Comparison of ENCODE assay signal across 37 mouse cellular contexts in the genomic region with DNA sequence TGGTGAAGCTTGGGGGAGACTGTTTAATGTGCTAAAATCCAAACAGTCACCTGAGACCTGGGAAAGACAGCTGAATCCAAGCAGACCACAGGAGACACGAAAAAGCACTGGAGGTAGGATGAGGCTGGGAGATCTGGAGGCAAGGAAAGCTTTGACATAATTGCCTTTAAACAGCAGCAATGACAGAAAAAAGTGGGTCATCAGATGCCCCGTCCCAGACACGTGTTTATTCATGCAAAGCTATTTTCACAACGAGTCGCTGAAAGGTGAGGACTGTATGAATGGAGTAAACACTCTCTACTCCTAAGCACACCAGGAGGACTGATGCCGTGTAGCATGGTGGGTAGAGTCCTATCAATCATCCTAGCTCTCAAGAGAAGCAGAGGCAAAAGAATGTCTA. TPM values are rescaled to one million over a fixed set of nuclear protein-coding genes. Genes with fewer than 3 reads are reported as not detected.
"Had no signal": no experiment of that assay in that cellular context is flagged by ENCODE, and none has a peak within 500 bp of the region (broad histone marks: within the 10 kb centered on the region; RNA-seq: fewer than 3 reads in every experiment).

No protein-coding gene starts in this region.

- H3K36me3 ChIP-seq: limb, embryonic 10.5 days; limb, embryonic 12.5 days; limb, embryonic 13.5 days; limb, embryonic 15.5 days; liver, embryonic 12.5 days; liver, embryonic 13.5 days; liver, embryonic 15.5 days; lung, embryonic 15.5 days; midbrain, embryonic 10.5 days; midbrain, embryonic 12.5 days; midbrain, embryonic 13.5 days; midbrain, embryonic 15.5 days had no signal

- H3K4me2 ChIP-seq: limb, embryonic 12.5 days; limb, embryonic 13.5 days; limb, embryonic 15.5 days; liver, embryonic 11.5 days; liver, embryonic 12.5 days; liver, embryonic 13.5 days; liver, embryonic 15.5 days; lung, embryonic 14.5 days; lung, embryonic 15.5 days; midbrain, embryonic 12.5 days; midbrain, embryonic 13.5 days; midbrain, embryonic 15.5 days had no signal

- ATAC-seq: liver, embryonic 12.5 days; liver, postnatal 0 days; lung, postnatal 0 days; midbrain, embryonic 13.5 days; midbrain, embryonic 15.5 days had no signal

- H3K27ac ChIP-seq: left cerebral cortex, adult 2 months; limb, embryonic 10.5 days; limb, embryonic 12.5 days; limb, embryonic 13.5 days; limb, embryonic 15.5 days; liver, embryonic 12.5 days; liver, embryonic 13.5 days; liver, embryonic 14.5 days; liver, embryonic 15.5 days; lung, embryonic 15.5 days; macrophage; midbrain, embryonic 10.5 days; midbrain, embryonic 12.5 days; midbrain, embryonic 13.5 days; midbrain, embryonic 15.5 days had no signal

- H3K9ac ChIP-seq: limb, embryonic 12.5 days; limb, embryonic 13.5 days; limb, embryonic 15.5 days; liver, embryonic 12.5 days; liver, embryonic 13.5 days; liver, embryonic 14.5 days; liver, embryonic 15.5 days; liver, postnatal 0 days; lung, embryonic 14.5 days; lung, embryonic 15.5 days; midbrain, embryonic 12.5 days; midbrain, embryonic 13.5 days; midbrain, embryonic 15.5 days had no signal

- H3K4me3 ChIP-seq: left cerebral cortex, adult 2 months; limb, embryonic 10.5 days; limb, embryonic 12.5 days; limb, embryonic 13.5 days; limb, embryonic 15.5 days; liver, embryonic 12.5 days; liver, embryonic 13.5 days; liver, embryonic 15.5 days; lung, embryonic 15.5 days; megakaryocyte, embryonic 14.5 days; midbrain, embryonic 10.5 days; midbrain, embryonic 12.5 days; midbrain, embryonic 13.5 days; midbrain, embryonic 15.5 days; myocyte had no signal

- H3K4me1 ChIP-seq: limb, embryonic 15.5 days; liver, embryonic 12.5 days; liver, embryonic 13.5 days; liver, embryonic 15.5 days; megakaryocyte, embryonic 14.5 days had no signal

- DNase-seq: left cerebral cortex, postnatal 4 days; liver; liver, embryonic 13.5 days; liver, postnatal 0 days; lung, adult 18-20 months; lung, adult 2 months; lung, embryonic 14.5 days; lung, postnatal 10 days; lung, postnatal 14 days; lung, postnatal 36 days; lung, postnatal 4 days; midbrain, embryonic 14.5 days had no signal

- H3K27me3 ChIP-seq: limb, embryonic 12.5 days; limb, embryonic 13.5 days; limb, embryonic 15.5 days; liver, embryonic 12.5 days; liver, embryonic 13.5 days; liver, embryonic 15.5 days; lung, embryonic 15.5 days; megakaryocyte, embryonic 14.5 days; midbrain, embryonic 12.5 days; midbrain, embryonic 13.5 days; midbrain, embryonic 15.5 days had no signal

- H3K9me3 ChIP-seq: limb, embryonic 10.5 days; limb, embryonic 12.5 days; limb, embryonic 13.5 days; limb, embryonic 15.5 days; liver, embryonic 12.5 days; liver, embryonic 13.5 days; liver, embryonic 15.5 days; lung, embryonic 15.5 days; midbrain, embryonic 10.5 days; midbrain, embryonic 12.5 days; midbrain, embryonic 13.5 days; midbrain, embryonic 15.5 days had no signal

RNA-seq across cellular contexts. Expression of gene 1700086D15Rik, which starts 43.9 kb away (rescaled TPM):
- total RNA-seq: megakaryocyte progenitor cell, adult 5-6 weeks; megakaryocyte, adult 5-6 weeks; megakaryocyte-erythroid progenitor cell, adult 5-6 weeks; midbrain, postnatal 0 days; monocyte, adult 5-6 weeks had no signal
- polyA plus RNA-seq: limb, embryonic 10.5 days; limb, embryonic 12.5 days; liver, adult 2 months; liver, embryonic 11.5 days; liver, embryonic 12.5 days; liver, embryonic 13.5 days; liver, embryonic 14.5 days; liver, embryonic 15.5 days; liver, embryonic 16.5 days; liver, postnatal 0 days; macrophage; midbrain, embryonic 13.5 days; myocyte had no signal

RNA-seq across cellular contexts. Expression of gene Arhgap44, which starts 47.0 kb away (rescaled TPM):
- total RNA-seq: megakaryocyte progenitor cell, adult 5-6 weeks; megakaryocyte, adult 5-6 weeks; megakaryocyte-erythroid progenitor cell, adult 5-6 weeks; monocyte, adult 5-6 weeks had no signal
- polyA plus RNA-seq: macrophage had no signal
